Mouse (Mus musculus) lung, embryonic 15.5 days (tissue): ENCODE measurements around the gene Casz1. TPM values are rescaled to one million over a fixed set of nuclear protein-coding genes. Genes with fewer than 3 reads are reported as not detected.

Experiments
- ATAC-seq: fragments of 200-750 bp; cut with Nextera tagmentation; 2 replicates; pipeline ENCODE4 v1.8.0; 2017; ENCODE audit warnings: moderate number of reproducible peaks, borderline replicate concordance; ENCODE audit not compliant: low FRiP score, low TSS enrichment; ENCODE audit errors: extremely low read depth
- H3K27ac ChIP-seq: fragments of 300-500 bp; sonication (generic); 2 replicates; pipeline ENCODE4 v1.5.1; 2015; ENCODE audit warnings: moderate library complexity, mild to moderate bottlenecking, inconsistent platforms
- H3K27me3 ChIP-seq: fragments of 300-500 bp; sonication (generic); 2 replicates; pipeline ENCODE4 v1.6.1; 2015; ENCODE audit warnings: inconsistent platforms
- H3K36me3 ChIP-seq: fragments of 300-500 bp; sonication (generic); 2 replicates; pipeline ENCODE4 v1.6.1; 2015; ENCODE audit warnings: inconsistent platforms
- H3K4me1 ChIP-seq: fragments of 300-500 bp; sonication (generic); 2 replicates; pipeline ENCODE4 v1.6.1; 2015; ENCODE audit warnings: inconsistent platforms
- H3K4me2 ChIP-seq: fragments of 300-500 bp; sonication (generic); 2 replicates; pipeline ENCODE4 v1.6.1; 2015; ENCODE audit warnings: inconsistent platforms, mild to moderate bottlenecking, moderate library complexity
- H3K4me3 ChIP-seq: fragments of 300-500 bp; sonication (generic); 2 replicates; pipeline ENCODE4 v1.5.1; 2015; ENCODE audit warnings: mild to moderate bottlenecking, inconsistent platforms
- H3K9ac ChIP-seq: fragments of 300-500 bp; sonication (generic); 2 replicates; pipeline ENCODE4 v1.6.1; 2015; ENCODE audit warnings: inconsistent platforms
- H3K9me3 ChIP-seq: fragments of 300-500 bp; sonication (generic); 2 replicates; pipeline ENCODE4 v1.6.1; 2016; ENCODE audit warnings: inconsistent platforms
- WGBS: fragments of 180-500 bp; shearing (Covaris S2); methylation state at CpG from one replicate; pipeline ENCODE4 v1.1.7; 2015; 5-methylcytosine and 5-hydroxymethylcytosine counted together
- polyA plus RNA-seq: library from polyadenylated mRNA; unstranded; fragments of >200 nt; fragmentation: Nextera tagmentation; extraction: Ambion mirVana; gene quantifications from 2 replicates; pipeline ENCODE4 v1.2.1, GENCODE M21; 2015

The Casz1 gene
- polyA plus RNA-seq, 1 experiment from 2014 or later, result 6.5 TPM

DNA sequence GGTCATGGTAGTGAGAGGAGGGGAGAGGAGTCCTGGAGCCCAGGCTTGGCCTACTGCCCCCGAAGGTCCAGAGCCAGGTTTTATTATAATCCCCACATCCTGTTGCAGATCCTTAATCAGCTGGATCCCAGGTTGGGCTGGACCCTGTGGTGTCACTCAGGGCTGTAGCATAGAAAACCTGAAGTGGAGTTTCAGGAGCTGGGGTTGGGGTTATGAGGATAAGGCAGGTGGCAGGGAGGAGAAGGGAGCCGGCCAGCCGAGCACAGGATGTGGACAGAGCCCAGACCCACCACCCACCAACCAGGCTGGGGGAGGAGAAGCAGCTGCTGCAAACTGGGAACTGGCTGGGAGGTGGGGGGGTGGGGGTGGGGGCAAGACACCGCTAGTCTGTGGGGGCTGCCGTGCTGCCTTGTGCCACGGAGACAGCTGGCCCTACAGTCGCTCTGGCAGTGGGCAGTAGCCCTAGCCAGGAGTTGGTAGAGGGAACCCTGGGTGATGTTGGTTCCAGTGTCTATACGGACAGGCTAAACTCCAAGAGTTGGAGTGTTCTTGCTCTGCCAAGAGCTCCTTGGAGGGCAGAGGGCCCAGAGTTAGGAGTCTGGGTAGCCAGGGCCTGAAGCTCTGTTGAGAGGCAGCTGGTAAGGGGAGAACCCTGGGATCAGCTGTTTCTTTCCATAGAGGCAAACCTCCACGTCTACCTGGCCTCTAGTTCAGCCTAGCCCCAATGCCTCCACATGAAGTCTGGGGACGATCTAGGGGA is 110.8 kb downstream of the Casz1 start:
- H3K4me1 ChIP-seq, result peaks cover 35% of the 10 kb centered on the region
- WGBS, result 41% methylated on average over 10 of the region's 10 CpGs

GRCm38 (mm10) chr4:148915849-148916248 is 111.6 kb downstream of the Casz1 start:
- H3K4me2 ChIP-seq, result no peak overlapping the region
- H3K4me1 ChIP-seq, result peaks cover 29% of the 10 kb centered on the region
- no peak overlapping the region for H3K4me3 ChIP-seq
- no peak overlapping the region for H3K27ac ChIP-seq
- ATAC-seq, result no peak
- 86% methylated on average over 14 of the region's 15 CpGs for WGBS
- no peak overlapping the region for H3K9ac ChIP-seq
- H3K36me3 ChIP-seq, result no peaks in the 10 kb centered on the region
- H3K27me3 ChIP-seq, result peaks cover 2% of the 10 kb centered on the region; the same call in 1 of the 2 replicates
- no peaks in the 10 kb centered on the region for H3K9me3 ChIP-seq

More for the DNA sequence above, 110.8 kb downstream of the Casz1 start:
- no peaks in the 10 kb centered on the region; the same call in 1 of the 2 replicates for H3K27me3 ChIP-seq
- H3K9ac ChIP-seq, result no peak overlapping the region
- no peak overlapping the region for H3K4me3 ChIP-seq
- H3K36me3 ChIP-seq, result no peaks in the 10 kb centered on the region
- H3K9me3 ChIP-seq, result no peaks in the 10 kb centered on the region
- no peak overlapping the region for H3K4me2 ChIP-seq
- no peak overlapping the region for H3K27ac ChIP-seq
- peak; percentile 64; the same call in 1 of the 2 replicates for ATAC-seq

DNA sequence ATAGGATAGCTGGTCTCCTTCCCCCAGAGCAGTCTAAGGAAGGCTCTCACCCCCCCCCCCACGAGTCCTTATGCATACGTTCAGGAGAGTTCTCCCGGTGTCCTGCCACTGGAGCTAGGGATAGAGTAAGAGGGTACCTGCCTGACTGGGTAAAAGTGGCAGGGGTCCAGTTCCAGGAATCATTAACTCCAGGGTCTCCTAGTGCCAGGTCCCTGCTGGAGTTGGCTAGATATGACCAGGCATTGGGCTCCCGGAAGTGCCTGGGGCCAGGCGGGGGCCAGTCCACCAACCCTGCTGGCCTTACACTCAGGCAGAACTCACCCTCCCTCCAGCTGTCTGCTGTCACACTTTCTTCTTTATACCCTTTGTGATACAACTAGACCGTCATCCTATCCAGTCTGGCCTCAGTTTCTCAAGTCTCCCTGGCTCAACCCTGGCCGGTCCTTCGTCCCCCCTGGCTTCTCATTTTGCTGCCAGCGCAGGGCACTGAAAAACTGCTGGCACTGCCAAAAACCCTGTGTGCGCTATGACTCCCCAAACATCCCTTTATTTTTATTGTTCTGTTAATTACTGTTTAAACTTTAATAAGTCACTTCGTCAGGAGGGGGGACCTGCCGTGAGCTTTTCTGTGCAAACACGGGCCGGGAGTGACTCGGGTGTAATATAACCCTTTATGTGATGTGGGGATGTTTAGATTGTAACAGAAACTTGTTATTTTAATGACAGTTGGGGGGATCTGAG is 114.6 kb downstream of the Casz1 start:
- H3K9me3 ChIP-seq, result no peaks in the 10 kb centered on the region
- H3K4me1 ChIP-seq, result peaks cover 43% of the 10 kb centered on the region
- peaks cover 19% of the 10 kb centered on the region for H3K27me3 ChIP-seq
- H3K36me3 ChIP-seq, result no peaks in the 10 kb centered on the region
- ATAC-seq, result no peak
- WGBS, result 60% methylated on average over 15 of the region's 15 CpGs
- H3K9ac ChIP-seq, result no peak overlapping the region
- no peak overlapping the region for H3K4me2 ChIP-seq
- H3K27ac ChIP-seq, result no peak overlapping the region
- no peak overlapping the region for H3K4me3 ChIP-seq

GRCm38 (mm10) chr4:148920610-148921009 is 116.4 kb downstream of the Casz1 start:
- ATAC-seq, result no peak
- peak overlapping the region; percentile 11; the same call in 1 of the 2 replicates for H3K27ac ChIP-seq
- H3K9me3 ChIP-seq, result no peaks in the 10 kb centered on the region
- H3K4me2 ChIP-seq, result no peak overlapping the region
- peaks cover 19% of the 10 kb centered on the region for H3K27me3 ChIP-seq
- H3K9ac ChIP-seq, result no peak overlapping the region
- no peak overlapping the region for H3K4me3 ChIP-seq
- H3K4me1 ChIP-seq, result peaks cover 50% of the 10 kb centered on the region
- H3K36me3 ChIP-seq, result no peaks in the 10 kb centered on the region
- WGBS, result 64% methylated on average over 11 of the region's 11 CpGs

DNA sequence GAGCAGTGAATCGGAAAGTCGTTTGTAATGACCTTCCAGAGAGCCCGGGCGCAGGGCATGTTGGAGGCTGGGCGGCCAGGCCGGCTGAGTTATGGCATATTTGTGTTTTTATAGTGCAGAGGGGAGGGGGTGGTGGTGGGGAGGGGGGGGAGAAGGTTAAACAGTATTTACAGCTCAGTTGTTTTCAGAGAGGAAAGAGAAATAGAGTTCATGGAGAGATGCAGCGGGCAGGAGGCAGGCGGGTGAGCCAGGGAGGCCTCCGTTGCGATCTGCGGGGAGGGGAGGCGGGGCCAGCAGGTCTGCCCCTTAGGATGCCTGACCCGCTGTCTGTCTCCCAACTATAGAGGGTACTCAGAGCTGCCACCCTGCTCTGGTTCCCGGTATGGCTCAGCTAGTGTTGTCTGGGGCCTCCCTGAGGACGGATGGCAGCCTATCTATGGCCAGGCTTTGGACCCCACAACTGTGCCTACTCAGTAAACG is 118.0 kb downstream of the Casz1 start:
- H3K27me3 ChIP-seq, result peaks cover 19% of the 10 kb centered on the region
- peak overlapping the region; percentile 33 for H3K4me2 ChIP-seq
- no peaks in the 10 kb centered on the region for H3K9me3 ChIP-seq
- no peak overlapping the region for H3K4me3 ChIP-seq
- H3K27ac ChIP-seq, result peak overlapping the region; percentile 78
- 17% methylated on average over 16 of the region's 16 CpGs for WGBS
- H3K4me1 ChIP-seq, result peaks cover 66% of the 10 kb centered on the region
- ATAC-seq, result no peak
- H3K9ac ChIP-seq, result no peak overlapping the region
- no peaks in the 10 kb centered on the region for H3K36me3 ChIP-seq

GRCm38 (mm10) chr4:148923414-148923813 is 119.2 kb downstream of the Casz1 start:
- Histone ChIP-seq H3K4me2 (no peak overlapping the region), H3K27ac (peak overlapping the region; percentile 78), H3K36me3 (no peaks in the 10 kb centered on the region), H3K9ac (no peak overlapping the region), H3K9me3 (no peaks in the 10 kb centered on the region), H3K4me3 (no peak overlapping the region), H3K4me1 (peaks cover 76% of the 10 kb centered on the region), H3K27me3 (peaks cover 19% of the 10 kb centered on the region)
- WGBS, result 48% methylated on average over 9 of the region's 9 CpGs
- no peak for ATAC-seq

- Histone ChIP-seq H3K9me3 (no peaks in the 10 kb centered on the region), H3K27me3 (peaks cover 19% of the 10 kb centered on the region), H3K4me3 (no peak overlapping the region), H3K36me3 (no peaks in the 10 kb centered on the region), H3K4me2 (no peak overlapping the region), H3K27ac (peak overlapping the region; percentile 78), H3K9ac (no peak overlapping the region), H3K4me1 (peaks cover 78% of the 10 kb centered on the region)
- ATAC-seq, result no peak
- WGBS, result 49% methylated on average over 8 of the region's 8 CpGs
Observed at GRCm38 (mm10) chr4:148923976-148924375, 119.7 kb downstream of the Casz1 start.

DNA sequence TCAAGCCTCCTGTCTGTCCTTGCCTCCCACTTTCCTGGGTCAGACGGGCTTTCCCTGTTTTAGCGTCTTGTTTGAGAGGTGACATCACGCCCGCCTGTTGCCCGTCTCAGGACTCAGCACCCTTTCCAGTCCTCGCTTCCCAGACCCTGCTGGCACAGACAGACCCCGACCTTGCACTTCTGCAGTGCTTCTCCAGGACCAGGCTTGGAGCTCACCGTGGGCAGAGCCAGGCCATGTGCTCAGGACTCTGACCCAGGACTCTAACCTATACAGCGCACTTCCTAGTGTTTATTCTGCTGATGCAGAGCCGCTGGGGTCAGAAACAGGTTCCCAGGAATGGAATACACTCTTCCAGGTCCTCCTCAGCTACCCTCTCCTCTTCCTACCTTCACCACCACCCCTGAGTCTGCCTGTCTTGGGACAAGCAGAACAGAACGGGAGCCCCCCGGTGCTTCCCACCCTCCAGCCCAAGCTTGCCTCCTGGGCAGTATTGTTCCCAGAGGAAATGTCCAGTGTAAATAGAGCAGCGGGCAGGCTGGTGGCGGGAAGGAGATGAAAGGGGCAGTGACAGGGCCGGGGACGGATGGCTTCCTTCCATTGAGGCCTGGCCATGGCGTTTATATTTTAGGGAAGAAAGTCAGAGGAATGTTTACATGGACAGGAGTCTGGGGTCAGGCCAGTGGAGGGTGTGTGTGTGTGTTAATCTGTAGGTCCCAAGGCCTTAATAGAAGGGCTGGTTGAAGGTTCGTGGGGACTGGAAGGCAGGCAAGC is 121.5 kb downstream of the Casz1 start:
- Histone ChIP-seq H3K4me3 (no peak overlapping the region), H3K36me3 (no peaks in the 10 kb centered on the region), H3K4me2 (peak overlapping the region; percentile 16), H3K9me3 (no peaks in the 10 kb centered on the region), H3K27me3 (peaks cover 18% of the 10 kb centered on the region), H3K9ac (no peak overlapping the region), H3K27ac (peak overlapping the region; percentile 78), H3K4me1 (peaks cover 74% of the 10 kb centered on the region)
- ATAC-seq, result peak; percentile 70
- WGBS, result 24% methylated on average over 18 of the region's 18 CpGs

DNA sequence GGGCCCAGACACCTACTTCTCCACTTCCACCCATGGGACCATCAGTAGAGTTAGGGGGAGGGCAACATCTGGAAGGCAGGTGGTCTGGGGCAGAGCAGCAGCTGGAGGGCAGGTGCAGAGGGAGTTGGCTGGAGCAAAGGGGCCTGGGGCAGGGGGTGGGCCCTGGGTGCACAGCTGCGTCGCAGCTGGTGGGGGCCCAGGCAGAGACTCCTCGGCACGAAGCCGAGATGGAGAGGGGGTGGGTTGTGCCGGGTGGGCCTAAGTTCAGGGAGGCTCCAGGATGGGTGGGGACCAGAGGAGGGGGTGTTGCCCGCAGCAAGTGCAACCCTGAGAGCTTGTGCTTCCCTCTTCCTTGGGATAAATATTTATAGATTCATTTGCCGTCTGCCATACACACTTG is 122.2 kb downstream of the Casz1 start:
- 4% methylated on average over 8 of the region's 8 CpGs for WGBS

GRCm38 (mm10) chr4:148928316-148928715 is 124.1 kb downstream of the Casz1 start:
- Histone ChIP-seq H3K36me3 (no peaks in the 10 kb centered on the region), H3K4me2 (no peak overlapping the region), H3K9ac (no peak overlapping the region), H3K9me3 (no peaks in the 10 kb centered on the region), H3K27ac (peak overlapping the region; percentile 48; the same call in 1 of the 2 replicates), H3K4me1 (peaks cover 64% of the 10 kb centered on the region), H3K4me3 (no peak overlapping the region), H3K27me3 (no peaks in the 10 kb centered on the region)
- no peak for ATAC-seq
- 44% methylated on average over 9 of the region's 9 CpGs for WGBS

More for the DNA sequence above, 122.2 kb downstream of the Casz1 start:
- H3K4me2 ChIP-seq, result peak overlapping the region; percentile 16
- no peak overlapping the region for H3K4me3 ChIP-seq
- no peaks in the 10 kb centered on the region for H3K36me3 ChIP-seq
- peak; percentile 62 for ATAC-seq
- peak overlapping the region; percentile 78 for H3K27ac ChIP-seq
- H3K4me1 ChIP-seq, result peaks cover 78% of the 10 kb centered on the region
- H3K9me3 ChIP-seq, result no peaks in the 10 kb centered on the region
- H3K27me3 ChIP-seq, result peaks cover 11% of the 10 kb centered on the region
- H3K9ac ChIP-seq, result no peak overlapping the region

DNA sequence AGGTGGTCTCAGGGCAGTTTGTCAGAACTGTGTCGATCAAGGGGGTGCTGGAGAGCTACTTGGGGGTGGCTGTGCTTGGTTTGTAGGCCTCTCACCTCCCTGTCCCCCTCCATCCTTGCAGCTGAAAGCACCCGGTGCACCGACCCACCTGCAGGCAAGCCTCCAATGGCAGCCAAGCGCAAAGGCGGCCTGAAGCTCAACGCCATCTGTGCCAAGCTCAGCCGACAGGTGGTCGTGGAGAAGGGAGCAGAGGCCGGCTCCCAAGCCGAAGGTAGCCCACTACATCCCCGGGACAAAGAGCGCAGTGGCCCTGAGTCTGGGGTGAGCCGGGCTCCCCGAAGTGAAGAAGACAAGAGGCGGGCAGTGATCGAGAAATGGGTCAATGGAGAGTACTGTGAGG is 124.6 kb downstream of the Casz1 start:
- ATAC-seq, result no peak
- H3K4me2 ChIP-seq, result no peak overlapping the region
- H3K4me3 ChIP-seq, result no peak overlapping the region
- H3K36me3 ChIP-seq, result no peaks in the 10 kb centered on the region
- H3K9ac ChIP-seq, result no peak overlapping the region
- 89% methylated on average over 16 of the region's 16 CpGs for WGBS
- H3K27me3 ChIP-seq, result no peaks in the 10 kb centered on the region
- H3K27ac ChIP-seq, result peak overlapping the region; percentile 48; the same call in 1 of the 2 replicates
- peaks cover 59% of the 10 kb centered on the region for H3K4me1 ChIP-seq
- no peaks in the 10 kb centered on the region for H3K9me3 ChIP-seq
